Mouse (Mus musculus) left cerebral cortex, adult 8-10 months (tissue): Measurements from ENCODE around the gene Vwa8. TPM values are rescaled to one million over a fixed set of nuclear protein-coding genes. Genes with fewer than 3 reads are reported as not detected.
"Not testable (repeated sequence)": the region's sequence is repeated elsewhere in the genome, so short reads cannot be mapped to it uniquely, and the experiment has no call there.

ENCODE experiments used
- DNase-seq, 2 experiments: peaks; one replicate each; pipeline ENCODE4 v3.0.0; 2022; ENCODE audit warnings: low spot score in 2 of 2
- total RNA-seq, 4 experiments: library from RNA; stranded (reverse); gene quantifications; 2 replicates each; pipeline ENCODE4 v1.2.4; 2022

The Vwa8 gene
- total RNA-seq, 4 experiments from 2014 or later: 34.7 to 41.3 (median 40.1) TPM

GRCm38 (mm10) chr14:78881563-78881962, 32.7 kb downstream of the Vwa8 start:
- no peak for DNase-seq

- no peak for DNase-seq
Measured at GRCm38 (mm10) chr14:78885915-78886534, 37.2 kb downstream of the Vwa8 start.

- DNase-seq: no peak
Measured at GRCm38 (mm10) chr14:78886566-78887234, 37.8 kb downstream of the Vwa8 start.

- not testable (repeated sequence) for DNase-seq
Measured at GRCm38 (mm10) chr14:78887494-78887893, 38.6 kb downstream of the Vwa8 start.

GRCm38 (mm10) chr14:78895496-78895895, 46.6 kb downstream of the Vwa8 start:
- DNase-seq: no peak

- DNase-seq: no peak
Measured at GRCm38 (mm10) chr14:78896252-78896651, 47.4 kb downstream of the Vwa8 start.

GRCm38 (mm10) chr14:78900770-78901169, 51.9 kb downstream of the Vwa8 start:
- peak in 1 of 2 experiments; percentile 57 for DNase-seq

- DNase-seq: no peak
Measured at GRCm38 (mm10) chr14:78908205-78908863, 59.5 kb downstream of the Vwa8 start.

GRCm38 (mm10) chr14:78912076-78912475, 63.2 kb downstream of the Vwa8 start:
- no peak for DNase-seq

GRCm38 (mm10) chr14:78914180-78914579, 65.3 kb downstream of the Vwa8 start:
- DNase-seq: no peak

GRCm38 (mm10) chr14:78916691-78917090, 67.8 kb downstream of the Vwa8 start:
- DNase-seq: no peak

GRCm38 (mm10) chr14:78921219-78921618, 72.4 kb downstream of the Vwa8 start:
- DNase-seq: no peak

GRCm38 (mm10) chr14:78923631-78924030, 74.8 kb downstream of the Vwa8 start:
- DNase-seq: no peak

- peak in 1 of 2 experiments; percentile 22 for DNase-seq
Measured at GRCm38 (mm10) chr14:78924755-78925537, 76.1 kb downstream of the Vwa8 start.

- DNase-seq: no peak
Measured at GRCm38 (mm10) chr14:78932094-78932493, 83.2 kb downstream of the Vwa8 start.

- DNase-seq: no peak
Measured at GRCm38 (mm10) chr14:78933399-78933798, 84.5 kb downstream of the Vwa8 start.

GRCm38 (mm10) chr14:78934596-78934995, 85.7 kb downstream of the Vwa8 start:
- no peak for DNase-seq

GRCm38 (mm10) chr14:78935796-78936195, 86.9 kb downstream of the Vwa8 start:
- no peak for DNase-seq

- DNase-seq: peak in 1 of 2 experiments; percentile 74
Measured at GRCm38 (mm10) chr14:78941741-78942475, 93.1 kb downstream of the Vwa8 start.

GRCm38 (mm10) chr14:78955745-78956144, 106.9 kb downstream of the Vwa8 start:
- DNase-seq: no peak

GRCm38 (mm10) chr14:78970621-78971020, 121.8 kb downstream of the Vwa8 start:
- DNase-seq: no peak
